Mouse (Mus musculus) cerebellum, adult 2 months (tissue): ENCODE measurements around the gene Kctd17. TPM values are rescaled to one million over a fixed set of nuclear protein-coding genes. Genes with fewer than 3 reads are reported as not detected.

Source experiments
- DNase-seq, 2 experiments: peaks; one replicate each; pipeline ENCODE4 v3.0.0; 2021
- H3K27ac ChIP-seq: fragments of 200-500 bp; 2 replicates; pipeline ENCODE4 v1.5.1; 2012; ENCODE audit warnings: low read length, control low read depth, inconsistent platforms; ENCODE audit not compliant: insufficient read depth
- H3K27me3 ChIP-seq: fragments of 200-500 bp; 2 replicates; pipeline ENCODE4 v1.6.1; 2012; ENCODE audit warnings: inconsistent platforms, mild to moderate bottlenecking, low read length, moderate library complexity; ENCODE audit not compliant: control insufficient read depth, insufficient read depth
- H3K4me1 ChIP-seq: fragments of 200-500 bp; 2 replicates; pipeline ENCODE4 v1.6.1; 2011; ENCODE audit warnings: low read length; ENCODE audit not compliant: control insufficient read depth, insufficient read depth
- H3K4me3 ChIP-seq: fragments of 200-500 bp; replicated peaks from 2 replicates; pipeline ENCODE3; 2011; ENCODE audit warnings: mild to moderate bottlenecking, low read depth, low read length, control low read depth; ENCODE audit not compliant: insufficient read depth
- CTCF ChIP-seq: fragments of 200-500 bp; IDR thresholded peaks from 2 replicates; pipeline ENCODE4 v1.5.1; 2011; ENCODE audit warnings: low read depth, mild to moderate bottlenecking, control low read depth, low read length, moderate library complexity, borderline replicate concordance; ENCODE audit not compliant: insufficient read depth
- POLR2A ChIP-seq: fragments of 200-500 bp; IDR thresholded peaks from 2 replicates; pipeline ENCODE4 v1.6.1; 2011; ENCODE audit warnings: low read length, control low read depth, borderline replicate concordance; ENCODE audit not compliant: insufficient read depth
- WGBS: fragments of 180-500 bp; shearing (Covaris S2); methylation state at CpG from one replicate; pipeline ENCODE4 v1.1.7; 2018; 5-methylcytosine and 5-hydroxymethylcytosine counted together
- polyA plus RNA-seq: library from polyadenylated mRNA; depleted of rRNA; stranded (reverse); fragments of >200 nt; gene quantifications from 2 replicates; pipeline ENCODE4 v1.2.3, GENCODE M21; 2012

Kctd17 gene
- polyA plus RNA-seq, 1 experiment, result 316 TPM

- Histone ChIP-seq H3K27ac (no peak overlapping the region), H3K27me3 (no peaks in the 10 kb centered on the region), H3K4me3 (no peak overlapping the region), H3K4me1 (peaks cover 20% of the 10 kb centered on the region)
- WGBS, result 87% methylated on average over 19 of the region's 19 CpGs
- TF ChIP-seq CTCF (no peak), POLR2A (no peak)
- DNase-seq, result no peak
Measured at GRCm38 (mm10) chr15:78442231-78442630, 13.9 kb downstream of the Kctd17 start.

GRCm38 (mm10) chr15:78443857-78444256 lies 15.5 kb downstream of the Kctd17 start:
- DNase-seq, result no peak
- H3K27me3 ChIP-seq, result no peaks in the 10 kb centered on the region
- H3K4me3 ChIP-seq, result no peak overlapping the region
- no peak overlapping the region for H3K27ac ChIP-seq
- TF ChIP-seq POLR2A (no peak), CTCF (no peak)
- H3K4me1 ChIP-seq, result peaks cover 10% of the 10 kb centered on the region
- WGBS, result 50% methylated on average over 6 of the region's 6 CpGs

GRCm38 (mm10) chr15:78447121-78447520 lies 18.8 kb downstream of the Kctd17 start:
- Histone ChIP-seq H3K27me3 (no peaks in the 10 kb centered on the region), H3K4me3 (no peak overlapping the region), H3K4me1 (peaks cover 5% of the 10 kb centered on the region; the same call in 1 of the 2 replicates), H3K27ac (no peak overlapping the region)
- TF ChIP-seq POLR2A, result no peak
- TF ChIP-seq CTCF, result no peak
- WGBS, result 40% methylated on average over 7 of the region's 7 CpGs
- DNase-seq, result no peak

GRCm38 (mm10) chr15:78447746-78448535 lies 19.6 kb downstream of the Kctd17 start:
- DNase-seq, result peak; percentile 90 to 94
- H3K27ac ChIP-seq, result peak overlapping the region; percentile 32; the same call in 1 of the 2 replicates
- H3K4me1 ChIP-seq, result peaks cover 5% of the 10 kb centered on the region; the same call in 1 of the 2 replicates
- WGBS, result under 1% methylated on average over 22 of the region's 22 CpGs
- H3K27me3 ChIP-seq, result no peaks in the 10 kb centered on the region
- peak overlapping the region; percentile 57 for H3K4me3 ChIP-seq
- TF ChIP-seq POLR2A (no peak), CTCF (peak; percentile 84)

DNA sequence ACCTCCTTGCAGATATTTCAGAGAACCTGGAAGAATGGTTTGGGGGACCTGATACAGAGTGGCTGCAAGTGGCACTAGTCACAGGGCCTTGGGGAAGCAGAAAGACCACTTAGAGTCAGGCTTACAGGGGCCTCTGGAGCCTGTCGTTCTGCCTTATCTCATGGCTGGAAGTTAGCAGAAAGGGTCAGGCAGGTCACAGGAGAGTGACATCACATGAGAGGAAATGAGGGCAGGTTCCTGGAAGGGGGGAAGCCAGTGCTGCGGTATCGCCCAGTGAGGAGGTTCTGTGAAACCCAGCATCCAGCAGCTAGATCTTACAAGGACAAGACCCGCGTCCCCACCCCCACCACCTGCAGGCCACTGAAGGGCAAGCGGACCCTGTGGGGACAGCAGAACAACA lies 20.8 kb downstream of the Kctd17 start:
- WGBS, result 86% methylated on average over 6 of the region's 6 CpGs
- DNase-seq, result no peak
- Histone ChIP-seq H3K27me3 (no peaks in the 10 kb centered on the region), H3K4me3 (no peak overlapping the region), H3K27ac (no peak overlapping the region), H3K4me1 (peaks cover 5% of the 10 kb centered on the region; the same call in 1 of the 2 replicates)
- no peak for TF ChIP-seq POLR2A

DNA sequence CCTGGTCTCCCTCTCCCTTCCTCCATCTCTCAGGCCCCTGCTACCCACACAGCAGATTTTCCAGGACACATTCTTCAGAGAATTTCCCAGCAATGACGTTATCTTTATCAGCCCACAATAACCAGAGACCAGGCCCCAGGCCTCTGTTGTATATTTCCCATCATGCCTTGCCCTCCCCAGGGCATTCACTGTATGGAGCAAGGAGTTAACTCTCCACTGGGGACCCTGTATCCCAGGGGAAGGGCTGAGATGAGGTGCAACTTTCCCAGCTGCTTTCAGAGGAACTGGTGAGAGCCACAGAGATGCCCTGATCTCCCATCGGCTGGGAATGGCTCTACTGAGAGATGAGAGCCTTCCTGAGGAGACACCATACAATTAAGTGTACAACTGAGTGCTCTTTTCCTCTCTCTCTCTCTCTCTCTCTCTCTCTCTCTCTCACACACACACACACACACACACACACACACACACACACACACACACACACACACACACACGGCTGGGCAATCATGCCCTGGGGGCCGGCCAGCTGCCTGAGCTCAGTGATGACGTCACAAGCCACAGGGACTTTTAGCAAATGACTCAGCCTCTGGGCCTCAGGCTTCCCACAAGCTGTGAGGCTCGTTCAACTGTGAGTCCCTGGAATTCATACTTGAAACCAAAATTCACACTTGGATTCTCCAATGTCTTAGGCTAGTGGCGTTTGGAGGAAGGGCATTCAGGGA lies 21.5 kb downstream of the Kctd17 start:
- DNase-seq, result peak in 1 of 2 experiments; percentile 74
- Histone ChIP-seq H3K27ac (no peak overlapping the region), H3K4me3 (no peak overlapping the region), H3K4me1 (peaks cover 5% of the 10 kb centered on the region; the same call in 1 of the 2 replicates), H3K27me3 (no peaks in the 10 kb centered on the region)
- WGBS, result 34% methylated on average over 7 of the region's 7 CpGs
- TF ChIP-seq CTCF, result no peak
- no peak for TF ChIP-seq POLR2A

DNA sequence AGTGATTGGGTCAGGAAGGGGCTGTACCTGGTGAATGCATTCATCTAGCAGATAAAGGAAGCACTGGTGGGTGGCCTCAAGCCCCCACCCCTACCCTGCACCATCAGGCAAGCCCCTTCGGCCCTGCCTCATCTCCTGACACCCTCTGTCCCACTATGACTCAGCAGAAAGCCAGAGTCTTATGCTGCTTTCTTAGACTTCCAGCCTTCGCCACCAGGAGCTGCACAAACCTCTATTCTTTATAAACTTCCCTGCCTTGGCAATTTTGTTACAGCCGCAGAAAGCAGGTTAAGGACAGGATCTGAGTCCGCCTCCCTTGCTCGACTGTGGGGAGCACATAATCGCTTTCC lies 22.0 kb downstream of the Kctd17 start:
- no peak overlapping the region for H3K27ac ChIP-seq
- H3K4me1 ChIP-seq, result peaks cover 5% of the 10 kb centered on the region; the same call in 1 of the 2 replicates
- DNase-seq, result no peak
- 93% methylated on average over 6 of the region's 6 CpGs for WGBS
- TF ChIP-seq CTCF, result no peak
- TF ChIP-seq POLR2A, result no peak
- no peak overlapping the region for H3K4me3 ChIP-seq
- no peaks in the 10 kb centered on the region for H3K27me3 ChIP-seq
